Mouse (Mus musculus) G1E (cell line): ENCODE data around the gene Slc25a22.

Source experiments
- CTCF ChIP-seq: IDR thresholded peaks from 2 replicates; pipeline ENCODE4 v1.5.1; 2012; ENCODE audit warnings: low read depth, low read length, inconsistent platforms, mixed read lengths
- GATA1 ChIP-seq: IDR thresholded peaks from 2 replicates; pipeline ENCODE4 v1.6.1; 2012; ENCODE audit warnings: borderline replicate concordance, low read length, inconsistent platforms, mixed read lengths
- GATA2 ChIP-seq: IDR thresholded peaks from 2 replicates; pipeline ENCODE4 v1.6.1; 2012; ENCODE audit warnings: low read depth, low read length, inconsistent platforms, borderline replicate concordance
- POLR2AphosphoS5 ChIP-seq: IDR thresholded peaks from 2 replicates; pipeline ENCODE4 v1.6.1; 2012; ENCODE audit warnings: low read depth, low read length, inconsistent platforms; ENCODE audit not compliant: insufficient replicate concordance
- TAL1 ChIP-seq: conservative IDR thresholded peaks from 2 replicates; pipeline ENCODE4 v1.6.1; 2012; ENCODE audit warnings: low read depth, low read length, inconsistent platforms, mixed read lengths

- TF ChIP-seq CTCF (no peak), POLR2AphosphoS5 (no peak), GATA1 (no peak), TAL1 (no peak), GATA2 (no peak)
These were observed 34.5 kb upstream of the Slc25a22 start for GRCm38 (mm10) chr7:141472226-141472625.
